Mouse (Mus musculus) limb, embryonic 10.5 days (tissue): ENCODE results near the gene Enox1. TPM values are rescaled to one million over a fixed set of nuclear protein-coding genes. Genes with fewer than 3 reads are reported as not detected.

Experiments used
- DNase-seq: peaks from one replicate; pipeline ENCODE4 v3.0.0-alpha.2; 2017; ENCODE audit warnings: low spot score
- H3K27ac ChIP-seq: fragments of 300-500 bp; sonication (generic); 2 replicates; pipeline ENCODE4 v1.5.1; 2016; ENCODE audit warnings: mild to moderate bottlenecking
- H3K27me3 ChIP-seq: fragments of 300-500 bp; sonication (generic); 2 replicates; pipeline ENCODE4 v1.6.1; 2016; ENCODE audit warnings: low read depth, mild to moderate bottlenecking; ENCODE audit not compliant: poor library complexity, severe bottlenecking
- H3K36me3 ChIP-seq: fragments of 300-500 bp; sonication (generic); 2 replicates; pipeline ENCODE4 v1.6.1; 2016; ENCODE audit warnings: mild to moderate bottlenecking, moderate library complexity
- H3K4me1 ChIP-seq: fragments of 300-500 bp; sonication (generic); 2 replicates; pipeline ENCODE4 v1.6.1; 2016
- H3K4me3 ChIP-seq: fragments of 300-500 bp; sonication (generic); 2 replicates; pipeline ENCODE4 v1.5.1; 2016; ENCODE audit warnings: mild to moderate bottlenecking, moderate library complexity
- H3K9me3 ChIP-seq: fragments of 300-500 bp; sonication (generic); replicated peaks from 2 replicates; pipeline ENCODE4 v1.6.1; 2016; ENCODE audit warnings: mild to moderate bottlenecking
- WGBS: fragments of 180-500 bp; shearing (Covaris S2); methylation state at CpG from one replicate; pipeline ENCODE4 v1.1.7; 2016; 5-methylcytosine and 5-hydroxymethylcytosine counted together
- polyA plus RNA-seq: library from polyadenylated mRNA; unstranded; fragments of >200 nt; fragmentation: Nextera tagmentation; extraction: Ambion mirVana; gene quantifications from 2 replicates; pipeline ENCODE4 v1.2.1, GENCODE M21; 2016

The Enox1 gene
- polyA plus RNA-seq, 1 experiment from 2014 or later = 7.0 TPM

GRCm38 (mm10) chr14:77618131-77618805 lies 461.7 kb downstream of the Enox1 start:
- 81% methylated on average over 13 of the region's 13 CpGs for WGBS
- Histone ChIP-seq H3K4me1 (peaks cover 25% of the 10 kb centered on the region), H3K4me3 (no peak overlapping the region), H3K27me3 (no peaks in the 10 kb centered on the region), H3K36me3 (no peaks in the 10 kb centered on the region), H3K27ac (peak overlapping the region; percentile 69; the same call in 1 of the 2 replicates), H3K9me3 (no peaks in the 10 kb centered on the region)
- DNase-seq = no peak

GRCm38 (mm10) chr14:77621473-77622264 lies 465.1 kb downstream of the Enox1 start:
- Histone ChIP-seq H3K27me3 (no peaks in the 10 kb centered on the region), H3K4me3 (no peak overlapping the region), H3K9me3 (no peaks in the 10 kb centered on the region), H3K4me1 (peaks cover 24% of the 10 kb centered on the region), H3K36me3 (no peaks in the 10 kb centered on the region), H3K27ac (no peak overlapping the region)
- no peak for DNase-seq
- WGBS = 69% methylated on average over 4 of the region's 4 CpGs

- 70% methylated on average over 12 of the region's 12 CpGs for WGBS
- no peak for DNase-seq
These were observed 470.3 kb downstream of the Enox1 start for GRCm38 (mm10) chr14:77626557-77627507.

GRCm38 (mm10) chr14:77632466-77633171 lies 476.1 kb downstream of the Enox1 start:
- H3K4me1 ChIP-seq = peaks cover 33% of the 10 kb centered on the region
- no peaks in the 10 kb centered on the region for H3K27me3 ChIP-seq
- H3K4me3 ChIP-seq = no peak overlapping the region
- H3K36me3 ChIP-seq = no peaks in the 10 kb centered on the region
- no peaks in the 10 kb centered on the region for H3K9me3 ChIP-seq
- WGBS = 96% methylated on average over 10 of the region's 10 CpGs
- no peak overlapping the region for H3K27ac ChIP-seq
- no peak for DNase-seq

More at GRCm38 (mm10) chr14:77626557-77627507, 470.3 kb downstream of the Enox1 start:
- no peaks in the 10 kb centered on the region for H3K36me3 ChIP-seq
- no peaks in the 10 kb centered on the region for H3K9me3 ChIP-seq
- H3K4me3 ChIP-seq = no peak overlapping the region
- H3K27me3 ChIP-seq = no peaks in the 10 kb centered on the region
- peaks cover 14% of the 10 kb centered on the region for H3K4me1 ChIP-seq
- 0 out of 2 replicates have a peak overlapping the region, but pooled peaks have one; percentile 37 for H3K27ac ChIP-seq

- H3K27me3 ChIP-seq = no peaks in the 10 kb centered on the region
- DNase-seq = no peak
- no peak overlapping the region for H3K4me3 ChIP-seq
- H3K36me3 ChIP-seq = no peaks in the 10 kb centered on the region
- 79% methylated on average over 2 of the region's 2 CpGs for WGBS
- no peaks in the 10 kb centered on the region for H3K9me3 ChIP-seq
- peaks cover 33% of the 10 kb centered on the region for H3K4me1 ChIP-seq
- no peak overlapping the region for H3K27ac ChIP-seq
These were observed 476.6 kb downstream of the Enox1 start for GRCm38 (mm10) chr14:77633172-77633542.

- Histone ChIP-seq H3K9me3 (no peaks in the 10 kb centered on the region), H3K4me1 (peaks cover 41% of the 10 kb centered on the region), H3K4me3 (no peak overlapping the region), H3K27me3 (no peaks in the 10 kb centered on the region), H3K36me3 (no peaks in the 10 kb centered on the region), H3K27ac (no peak overlapping the region)
- DNase-seq = no peak
- WGBS = 49% methylated on average over 6 of the region's 6 CpGs
These were observed 480.4 kb downstream of the Enox1 start for GRCm38 (mm10) chr14:77636931-77637330.

GRCm38 (mm10) chr14:77638148-77638547 lies 481.6 kb downstream of the Enox1 start:
- WGBS = 74% methylated on average over 3 of the region's 3 CpGs

GRCm38 (mm10) chr14:77638616-77639015 lies 482.1 kb downstream of the Enox1 start:
- H3K4me3 ChIP-seq = no peak overlapping the region
- WGBS = 92% methylated on average over 3 of the region's 3 CpGs
- no peaks in the 10 kb centered on the region for H3K36me3 ChIP-seq
- no peak overlapping the region for H3K27ac ChIP-seq
- DNase-seq = no peak
- peaks cover 44% of the 10 kb centered on the region for H3K4me1 ChIP-seq
- no peaks in the 10 kb centered on the region for H3K27me3 ChIP-seq
- H3K9me3 ChIP-seq = no peaks in the 10 kb centered on the region

More at GRCm38 (mm10) chr14:77638148-77638547, 481.6 kb downstream of the Enox1 start:
- Histone ChIP-seq H3K4me1 (peaks cover 47% of the 10 kb centered on the region), H3K9me3 (no peaks in the 10 kb centered on the region), H3K27me3 (no peaks in the 10 kb centered on the region), H3K27ac (no peak overlapping the region), H3K4me3 (no peak overlapping the region), H3K36me3 (no peaks in the 10 kb centered on the region)
- no peak for DNase-seq

- H3K4me3 ChIP-seq = no peak overlapping the region
- H3K4me1 ChIP-seq = peaks cover 43% of the 10 kb centered on the region
- H3K9me3 ChIP-seq = no peaks in the 10 kb centered on the region
- no peaks in the 10 kb centered on the region for H3K36me3 ChIP-seq
- H3K27me3 ChIP-seq = no peaks in the 10 kb centered on the region
- H3K27ac ChIP-seq = no peak overlapping the region
- no peak for DNase-seq
- WGBS = 82% methylated on average over 2 of the region's 2 CpGs
These were observed 483.0 kb downstream of the Enox1 start for GRCm38 (mm10) chr14:77639586-77639985.

GRCm38 (mm10) chr14:77642314-77642713 lies 485.8 kb downstream of the Enox1 start:
- Histone ChIP-seq H3K27ac (no peak overlapping the region), H3K36me3 (no peaks in the 10 kb centered on the region), H3K4me1 (peaks cover 22% of the 10 kb centered on the region), H3K9me3 (no peaks in the 10 kb centered on the region), H3K4me3 (no peak overlapping the region), H3K27me3 (no peaks in the 10 kb centered on the region)
- 87% methylated on average over 6 of the region's 6 CpGs for WGBS
- DNase-seq = no peak

GRCm38 (mm10) chr14:77646196-77646595 lies 489.6 kb downstream of the Enox1 start:
- WGBS = 85% methylated on average over 2 of the region's 2 CpGs
- Histone ChIP-seq H3K27ac (no peak overlapping the region), H3K4me3 (no peak overlapping the region), H3K36me3 (no peaks in the 10 kb centered on the region), H3K9me3 (no peaks in the 10 kb centered on the region), H3K4me1 (peaks cover 32% of the 10 kb centered on the region), H3K27me3 (no peaks in the 10 kb centered on the region)
- DNase-seq = no peak

GRCm38 (mm10) chr14:77647017-77647416 lies 490.5 kb downstream of the Enox1 start:
- no peaks in the 10 kb centered on the region for H3K36me3 ChIP-seq

More at GRCm38 (mm10) chr14:77647017-77647416, 490.5 kb downstream of the Enox1 start:
- Histone ChIP-seq H3K4me3 (no peak overlapping the region), H3K4me1 (peaks cover 26% of the 10 kb centered on the region), H3K27me3 (no peaks in the 10 kb centered on the region), H3K9me3 (no peaks in the 10 kb centered on the region), H3K27ac (no peak overlapping the region)
- DNase-seq = no peak
- WGBS = 96% methylated on average over 6 of the region's 6 CpGs
